Mouse (Mus musculus): ENCODE results near the gene Adamts4. TPM values are rescaled to one million over a fixed set of nuclear protein-coding genes. Genes with fewer than 3 reads are reported as not detected.

Gene Adamts4
- polyA plus RNA-seq, 1 experiment from 2014 or later: 7.1 TPM

DNA sequence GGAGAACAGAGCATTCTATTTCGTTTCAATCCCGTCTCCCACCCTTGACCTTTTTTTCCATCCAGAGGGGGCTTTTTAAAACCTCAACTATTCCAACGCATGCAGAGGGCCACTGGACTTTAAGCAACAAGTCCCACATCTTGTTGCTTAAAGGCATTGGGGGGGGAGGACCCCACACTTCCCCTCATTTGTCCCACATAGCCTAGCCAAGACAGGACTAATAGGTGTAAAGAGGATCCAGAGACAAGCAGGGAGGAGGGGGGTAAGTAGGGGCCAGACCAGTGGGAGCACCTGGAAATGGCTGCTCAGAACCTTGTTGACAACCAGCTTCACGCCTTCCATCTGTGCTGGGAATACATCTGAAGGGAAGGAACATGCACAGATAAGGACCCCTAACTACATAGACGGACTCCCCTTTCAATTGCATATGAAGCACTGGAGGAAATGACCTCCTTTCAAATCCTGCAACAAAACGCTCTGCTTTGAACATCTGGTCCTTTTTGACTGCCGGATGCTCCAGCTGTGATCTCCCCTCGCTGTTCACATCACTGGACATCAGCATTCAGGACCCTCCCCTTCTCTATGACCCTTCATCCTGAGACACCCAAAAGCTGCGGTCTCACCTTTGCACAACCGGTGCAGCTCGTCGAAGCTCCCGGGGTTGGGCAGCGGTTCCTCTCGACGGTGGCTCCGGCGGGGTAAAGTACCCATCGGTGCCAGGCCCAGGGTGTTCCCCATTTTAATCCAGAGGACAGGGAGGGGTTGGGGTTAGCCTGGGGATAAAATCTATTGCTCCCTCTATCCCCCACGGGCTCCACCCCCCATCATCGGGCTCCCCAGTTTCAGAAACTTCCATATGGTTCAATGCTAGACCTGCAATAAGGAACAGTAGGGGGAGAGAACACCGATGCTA, 28.7 kb upstream of the Adamts4 start:
- ATAC-seq (replicated peaks): peak; percentile 24
- Histone ChIP-seq H3K4me2 (peak overlapping the region; percentile 78), H3K36me3 (replicated peaks) (peaks cover 5% of the 10 kb centered on the region; the same call in 1 of the 2 replicates), H3K9me3 (no peaks in the 10 kb centered on the region), H3K4me1 (peaks cover 20% of the 10 kb centered on the region), H3K4me3 (peak overlapping the region; percentile 69), H3K9ac (peak overlapping the region; percentile 54), H3K27ac (peak overlapping the region; percentile 69), H3K27me3 (replicated peaks) (no peaks in the 10 kb centered on the region)
- WGBS: 5% methylated on average over 22 of the region's 22 CpGs

DNA sequence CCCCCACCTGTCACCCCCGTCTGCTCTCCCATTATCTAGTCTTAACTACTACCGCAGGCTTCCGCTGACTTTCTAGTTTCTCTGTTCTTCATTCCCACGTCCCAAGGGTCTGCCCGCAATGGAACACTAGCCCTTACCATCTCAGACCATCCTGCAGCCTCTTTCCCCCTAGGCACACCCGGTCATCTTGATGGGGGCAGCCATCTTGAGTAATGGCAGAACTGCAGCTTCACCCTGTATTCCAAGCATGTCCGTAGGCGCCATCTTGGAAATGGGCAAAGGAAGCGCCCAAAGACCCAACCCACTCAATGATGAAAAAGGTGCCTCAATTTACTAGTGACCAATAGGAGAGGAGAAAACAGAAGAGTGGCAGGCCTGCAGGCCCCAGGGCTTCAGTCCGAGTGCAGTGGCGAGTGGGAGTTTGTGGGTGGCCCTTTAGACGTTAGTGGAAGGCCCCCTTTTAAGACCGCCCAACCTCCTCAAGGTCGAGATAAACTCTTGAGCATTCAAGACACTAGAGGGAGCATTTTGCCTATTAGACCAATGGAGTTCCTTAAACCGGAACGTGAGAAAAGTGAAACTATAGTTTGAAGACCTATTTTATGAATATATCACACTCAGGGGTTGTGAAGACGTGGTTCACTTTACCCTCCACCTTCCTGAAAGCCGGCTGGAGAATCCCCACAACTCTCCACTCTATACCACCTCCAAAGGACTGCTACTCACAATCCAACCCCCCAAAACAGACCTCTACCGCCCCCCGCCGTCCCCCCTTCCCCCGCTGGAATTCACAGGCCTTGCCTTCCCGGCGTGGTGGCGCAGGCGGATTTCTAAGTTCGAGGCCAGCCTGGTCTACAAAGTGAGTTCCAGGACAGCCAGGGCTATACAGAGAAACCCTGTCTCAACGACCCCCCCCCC, 27.7 kb upstream of the Adamts4 start, which contains the start of gene Tomm40l:
Gene Tomm40l (minus strand): TSS at position 277 of the 918 bp plus-strand sequence.
- no peaks in the 10 kb centered on the region for H3K27me3 ChIP-seq (replicated peaks)
- peak within 1 kb of the TSS; percentile 78 for H3K4me2 ChIP-seq
- 1% methylated on average over 28 of the region's 28 CpGs for WGBS
- H3K36me3 ChIP-seq (replicated peaks): peaks cover 5% of the 10 kb centered on the region; the same call in 1 of the 2 replicates
- peak; percentile 97 for ATAC-seq (replicated peaks)
- peak within 1 kb of the TSS; percentile 54 for H3K9ac ChIP-seq
- H3K4me1 ChIP-seq: peaks cover 20% of the 10 kb centered on the region
- H3K9me3 ChIP-seq: no peaks in the 10 kb centered on the region
- H3K27ac ChIP-seq: peak within 1 kb of the TSS; percentile 70
- H3K4me3 ChIP-seq: peak within 1 kb of the TSS; percentile 69

GRCm38 (mm10) chr1:171223168-171223567, 27.1 kb upstream of the Adamts4 start:
- WGBS: 84% methylated on average over 6 of the region's 6 CpGs
- Histone ChIP-seq H3K36me3 (replicated peaks) (peaks cover 5% of the 10 kb centered on the region; the same call in 1 of the 2 replicates), H3K27me3 (replicated peaks) (no peaks in the 10 kb centered on the region), H3K27ac (peak overlapping the region; percentile 70; the same call in 1 of the 2 replicates), H3K9ac (no peak overlapping the region), H3K4me1 (peaks cover 20% of the 10 kb centered on the region), H3K9me3 (no peaks in the 10 kb centered on the region), H3K4me2 (peak overlapping the region; percentile 50), H3K4me3 (no peak overlapping the region)
- no peak for ATAC-seq (replicated peaks)

DNA sequence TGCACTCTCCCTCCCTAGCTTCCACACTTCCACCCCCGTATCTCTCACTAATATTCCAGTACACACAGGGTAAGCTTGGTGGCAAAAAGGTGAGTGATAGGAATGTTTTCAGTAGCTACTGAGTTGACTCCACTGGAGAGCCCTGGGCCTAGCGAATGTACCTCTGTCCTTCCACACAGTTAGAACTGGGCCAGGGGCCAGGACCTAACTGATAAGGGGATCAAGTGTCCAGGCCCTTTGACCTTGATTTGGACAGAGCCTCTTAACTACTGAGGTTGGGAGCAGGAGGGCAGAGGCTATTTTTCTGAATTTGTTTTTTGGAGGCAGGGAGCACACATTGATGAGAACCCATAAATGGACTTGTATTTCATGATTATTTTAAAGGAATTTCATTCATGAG, 26.4 kb upstream of the Adamts4 start:
- Histone ChIP-seq H3K4me1 (peaks cover 20% of the 10 kb centered on the region), H3K27ac (no peak overlapping the region), H3K27me3 (replicated peaks) (no peaks in the 10 kb centered on the region), H3K9ac (no peak overlapping the region), H3K36me3 (replicated peaks) (peaks cover 3% of the 10 kb centered on the region; the same call in 1 of the 2 replicates), H3K4me2 (no peak overlapping the region), H3K4me3 (no peak overlapping the region), H3K9me3 (no peaks in the 10 kb centered on the region)
- no peak for ATAC-seq (replicated peaks)
- 96% methylated on average over 2 of the region's 2 CpGs for WGBS

DNA sequence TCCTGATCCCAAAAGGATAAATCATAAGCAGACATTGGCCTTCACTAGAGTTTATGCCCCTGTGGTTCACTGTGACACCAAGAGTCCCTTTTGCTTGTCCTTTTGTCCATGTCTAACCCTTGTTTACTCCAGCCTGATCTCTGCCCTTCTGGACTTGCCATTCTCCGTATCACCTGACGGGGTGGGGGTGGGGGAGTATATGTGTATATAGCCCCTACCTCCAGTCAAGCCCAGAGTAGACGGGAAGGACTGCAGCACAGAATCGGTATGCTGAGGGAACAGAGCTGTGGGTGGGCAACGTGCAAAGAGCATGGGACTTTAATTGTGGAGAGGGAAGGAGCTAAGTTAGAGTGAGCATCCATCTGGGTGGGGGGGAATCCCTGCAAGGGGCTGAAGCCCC, 25.4 kb upstream of the Adamts4 start, which contains the start of gene Apoa2:
Gene Apoa2 (plus strand): TSS at position 198 of the 400 bp plus-strand sequence.
- peaks cover 20% of the 10 kb centered on the region for H3K4me1 ChIP-seq
- peaks cover under 1% of the 10 kb centered on the region; the same call in 1 of the 2 replicates for H3K36me3 ChIP-seq (replicated peaks)
- H3K4me2 ChIP-seq: no peak within 1 kb of the TSS
- H3K9me3 ChIP-seq: no peaks in the 10 kb centered on the region
- no peak within 1 kb of the TSS for H3K4me3 ChIP-seq
- no peaks in the 10 kb centered on the region for H3K27me3 ChIP-seq (replicated peaks)
- 82% methylated on average over 5 of the region's 5 CpGs for WGBS
- H3K27ac ChIP-seq: no peak within 1 kb of the TSS
- no peak within 1 kb of the TSS for H3K9ac ChIP-seq
- no peak for ATAC-seq (replicated peaks)

DNA sequence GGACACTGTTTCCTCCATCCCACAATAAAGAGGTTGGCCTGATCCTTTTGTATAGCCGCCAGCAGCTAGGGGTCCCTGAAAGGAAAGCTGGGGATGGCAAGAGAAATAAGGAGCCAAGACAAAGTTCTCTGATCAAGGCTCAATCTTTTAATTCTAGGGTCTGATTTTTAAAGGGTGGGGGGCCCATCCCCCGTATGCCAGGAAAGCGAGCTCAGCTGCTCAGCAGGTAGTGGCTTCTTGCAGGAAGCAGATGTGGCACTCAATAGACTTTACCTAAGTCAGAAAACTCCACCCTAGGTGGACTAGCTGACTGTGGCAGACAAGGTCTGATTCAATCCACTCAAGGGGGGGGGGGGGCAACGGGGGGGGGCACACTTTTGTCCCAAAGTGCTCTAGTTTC, 23.4 kb upstream of the Adamts4 start:
- Histone ChIP-seq H3K9ac (no peak overlapping the region), H3K4me2 (no peak overlapping the region), H3K27ac (no peak overlapping the region), H3K27me3 (replicated peaks) (no peaks in the 10 kb centered on the region), H3K4me1 (peaks cover 8% of the 10 kb centered on the region), H3K4me3 (no peak overlapping the region), H3K9me3 (no peaks in the 10 kb centered on the region), H3K36me3 (replicated peaks) (no peaks in the 10 kb centered on the region)
- no peak for ATAC-seq (replicated peaks)
- 45% methylated on average over 4 of the region's 4 CpGs for WGBS

- no peaks in the 10 kb centered on the region for H3K36me3 ChIP-seq (replicated peaks)
- ATAC-seq (replicated peaks): no peak
- WGBS: 88% methylated on average over 1 of the region's 1 CpGs
- no peak overlapping the region for H3K4me3 ChIP-seq
- no peaks in the 10 kb centered on the region for H3K9me3 ChIP-seq
- H3K4me2 ChIP-seq: no peak overlapping the region
- no peaks in the 10 kb centered on the region for H3K27me3 ChIP-seq (replicated peaks)
- no peak overlapping the region for H3K27ac ChIP-seq
- peaks cover 4% of the 10 kb centered on the region for H3K4me1 ChIP-seq
- H3K9ac ChIP-seq: no peak overlapping the region
These were observed 22.3 kb upstream of the Adamts4 start for GRCm38 (mm10) chr1:171227879-171228278.

DNA sequence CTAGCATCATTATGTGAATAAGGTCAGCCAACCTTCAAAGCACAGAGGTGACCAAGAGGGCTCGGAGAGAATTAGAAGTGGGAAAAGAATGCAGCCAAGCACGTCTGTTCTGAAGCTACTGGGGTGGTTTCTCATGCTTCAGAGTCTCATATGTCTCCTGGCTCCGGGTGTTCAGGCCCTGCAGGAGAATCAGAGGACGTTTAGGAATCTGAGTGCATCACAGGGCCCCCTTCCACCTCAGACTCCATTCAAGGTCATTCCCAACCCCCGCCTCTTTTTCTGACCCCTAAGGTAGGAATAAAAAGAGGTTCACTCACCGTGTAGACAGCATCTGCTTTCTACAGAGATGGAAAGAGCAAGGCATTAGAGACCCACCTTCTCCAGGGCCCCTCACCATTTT, 20.5 kb upstream of the Adamts4 start:
- Histone ChIP-seq H3K27me3 (replicated peaks) (no peaks in the 10 kb centered on the region), H3K4me2 (no peak overlapping the region), H3K9ac (no peak overlapping the region), H3K36me3 (replicated peaks) (peaks cover 13% of the 10 kb centered on the region), H3K9me3 (no peaks in the 10 kb centered on the region), H3K27ac (no peak overlapping the region), H3K4me3 (no peak overlapping the region), H3K4me1 (no peaks in the 10 kb centered on the region)
- WGBS: 22% methylated on average over 6 of the region's 6 CpGs
- ATAC-seq (replicated peaks): no peak

DNA sequence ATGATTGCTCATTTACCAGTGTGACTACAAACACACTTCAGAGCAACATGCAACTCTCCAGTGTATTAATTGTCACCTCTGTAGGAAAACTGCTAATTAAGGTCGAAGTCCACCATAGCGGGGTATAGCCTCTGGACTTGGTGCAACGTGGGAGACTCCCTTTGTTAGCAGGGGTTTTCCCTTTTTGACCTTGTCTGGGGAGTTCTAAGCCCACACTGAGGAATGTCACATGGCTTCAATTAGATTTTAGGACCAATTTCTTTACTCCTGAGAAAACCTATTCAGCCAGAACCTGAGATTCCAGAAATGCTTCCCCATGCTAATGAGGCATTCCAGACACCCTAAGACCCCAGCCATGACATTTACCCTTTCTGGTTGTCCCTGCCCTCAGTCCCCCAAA, 20.0 kb upstream of the Adamts4 start:
- 50% methylated on average over 3 of the region's 3 CpGs for WGBS

GRCm38 (mm10) chr1:171231844-171232243, 18.4 kb upstream of the Adamts4 start:
- H3K4me2 ChIP-seq: no peak overlapping the region
- ATAC-seq (replicated peaks): no peak
- no peaks in the 10 kb centered on the region for H3K9me3 ChIP-seq
- 67% methylated on average over 4 of the region's 4 CpGs for WGBS
- H3K4me1 ChIP-seq: no peaks in the 10 kb centered on the region
- no peak overlapping the region for H3K4me3 ChIP-seq
- peaks cover 30% of the 10 kb centered on the region for H3K36me3 ChIP-seq (replicated peaks)
- H3K27me3 ChIP-seq (replicated peaks): no peaks in the 10 kb centered on the region
- H3K9ac ChIP-seq: no peak overlapping the region
- H3K27ac ChIP-seq: no peak overlapping the region

More for the DNA sequence above, 20.0 kb upstream of the Adamts4 start:
- no peaks in the 10 kb centered on the region for H3K27me3 ChIP-seq (replicated peaks)
- H3K9ac ChIP-seq: no peak overlapping the region
- H3K36me3 ChIP-seq (replicated peaks): peaks cover 17% of the 10 kb centered on the region
- no peaks in the 10 kb centered on the region for H3K4me1 ChIP-seq
- no peak overlapping the region for H3K4me3 ChIP-seq
- no peaks in the 10 kb centered on the region for H3K9me3 ChIP-seq
- no peak for ATAC-seq (replicated peaks)
- H3K27ac ChIP-seq: no peak overlapping the region
- H3K4me2 ChIP-seq: no peak overlapping the region

GRCm38 (mm10) chr1:171232348-171232747, 17.9 kb upstream of the Adamts4 start:
- Histone ChIP-seq H3K27ac (no peak overlapping the region), H3K4me1 (no peaks in the 10 kb centered on the region), H3K4me3 (no peak overlapping the region), H3K36me3 (replicated peaks) (peaks cover 35% of the 10 kb centered on the region), H3K9me3 (no peaks in the 10 kb centered on the region), H3K9ac (no peak overlapping the region), H3K27me3 (replicated peaks) (no peaks in the 10 kb centered on the region), H3K4me2 (no peak overlapping the region)
- 93% methylated on average over 5 of the region's 5 CpGs for WGBS
- ATAC-seq (replicated peaks): no peak
